Mouse (Mus musculus): ENCODE results near the gene Mab21l3. TPM values are rescaled to one million over a fixed set of nuclear protein-coding genes. Genes with fewer than 3 reads are reported as not detected.

Mab21l3 gene
- total RNA-seq, 2 experiments from 2014 or later, result 0.44 to 0.50 TPM

GRCm38 (mm10) chr3:101778896-101779665 lies 69.7 kb downstream of the Mab21l3 start:
- DNase-seq (ENCODE audit: low spot score in 2 of 2), result no peak
- intact Hi-C loops (cut with DNase I), result no loop called here

- DNase-seq (ENCODE audit: low spot score in 2 of 2), result no peak
- intact Hi-C loops (cut with DNase I), result no loop called here
Measured at GRCm38 (mm10) chr3:101775732-101776131, 73.0 kb downstream of the Mab21l3 start.

GRCm38 (mm10) chr3:101770540-101770939 lies 78.2 kb downstream of the Mab21l3 start:
- intact Hi-C loops (cut with DNase I), result no loop called here

GRCm38 (mm10) chr3:101763566-101763965 lies 85.2 kb downstream of the Mab21l3 start:
- intact Hi-C loops (cut with DNase I), result no loop called here
- DNase-seq (ENCODE audit: low spot score in 2 of 2), result no peak

More at GRCm38 (mm10) chr3:101770540-101770939, 78.2 kb downstream of the Mab21l3 start:
- DNase-seq (ENCODE audit: low spot score in 2 of 2), result peak in 1 of 2 experiments; percentile 59

Other genes with a start within 250 kb of the Mab21l3 start
- gene Atp1a1, start 244.3 kb downstream of the Mab21l3 start, total RNA-seq (2021), result 1,000 to 10,000 TPM; 1,156 to 1,300 TPM
- 1 to 10 TPM; 7.3 to 9.2 TPM for gene Slc22a15, start 75.5 kb upstream of the Mab21l3 start, total RNA-seq (2021)
- gene Nhlh2, start 161.1 kb upstream of the Mab21l3 start, total RNA-seq (2021), result under 1 TPM; 0.18 to 0.27 TPM
- gene Casq2, start 237.5 kb upstream of the Mab21l3 start, total RNA-seq (2021), result 1 to 10 TPM; 1.3 to 1.4 TPM

Data from left cerebral cortex, postnatal 25 days (tissue).